Mouse (Mus musculus) spleen, adult 2 months (tissue): ENCODE results near the gene Ssh3.

Source experiments
- CTCF ChIP-seq: fragments of 200-500 bp; IDR thresholded peaks from 2 replicates; pipeline ENCODE4 v1.5.1; 2011; ENCODE audit warnings: mild to moderate bottlenecking, inconsistent platforms; ENCODE audit not compliant: insufficient read depth, insufficient read length, insufficient replicate concordance; ENCODE audit errors: extremely low read depth
- POLR2A ChIP-seq: fragments of 200-500 bp; IDR thresholded peaks from 2 replicates; pipeline ENCODE4 v1.6.1; 2011; ENCODE audit warnings: low read depth, low read length, inconsistent platforms

DNA sequence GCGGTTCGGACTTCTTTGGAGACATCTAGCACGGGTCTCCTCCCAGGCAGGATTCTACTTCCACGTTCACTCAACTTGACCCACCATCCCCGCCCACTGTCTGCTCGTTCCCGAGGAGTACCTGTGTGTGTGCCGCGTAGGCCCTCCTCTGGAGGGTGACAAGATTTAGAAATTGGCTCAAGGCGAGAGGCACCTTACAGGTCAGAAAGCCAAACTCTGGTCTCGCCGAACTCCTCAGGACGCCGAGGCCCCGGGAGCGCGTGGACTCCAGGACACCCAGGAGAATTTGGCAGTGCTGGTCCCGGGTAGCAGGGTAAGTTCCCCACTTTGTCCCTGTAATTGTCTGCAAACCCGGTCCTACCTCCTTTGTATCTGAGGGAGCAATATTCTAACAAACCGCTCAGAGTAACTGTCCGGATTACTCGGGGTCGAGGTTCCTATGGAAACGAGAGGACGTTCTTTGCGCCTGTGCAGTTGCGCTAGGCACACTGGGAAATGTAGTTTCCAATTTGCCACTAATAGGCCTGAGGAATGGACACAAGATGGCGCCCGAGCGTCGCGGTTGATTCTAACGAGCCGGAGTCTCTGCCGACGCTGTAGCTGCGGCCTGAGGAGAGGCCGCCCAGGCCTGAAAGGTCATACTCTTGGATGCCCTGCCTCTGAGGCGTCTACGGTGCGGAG is 11.6 kb downstream of the Ssh3 start:
- TF ChIP-seq POLR2A = no peak
- TF ChIP-seq CTCF = peak; percentile 97
